Mouse (Mus musculus): ENCODE measurements around the gene Tdrd3. TPM values are rescaled to one million over a fixed set of nuclear protein-coding genes. Genes with fewer than 3 reads are reported as not detected.

The Tdrd3 gene
- polyA plus RNA-seq, 1 experiment: 24.0 TPM

DNA sequence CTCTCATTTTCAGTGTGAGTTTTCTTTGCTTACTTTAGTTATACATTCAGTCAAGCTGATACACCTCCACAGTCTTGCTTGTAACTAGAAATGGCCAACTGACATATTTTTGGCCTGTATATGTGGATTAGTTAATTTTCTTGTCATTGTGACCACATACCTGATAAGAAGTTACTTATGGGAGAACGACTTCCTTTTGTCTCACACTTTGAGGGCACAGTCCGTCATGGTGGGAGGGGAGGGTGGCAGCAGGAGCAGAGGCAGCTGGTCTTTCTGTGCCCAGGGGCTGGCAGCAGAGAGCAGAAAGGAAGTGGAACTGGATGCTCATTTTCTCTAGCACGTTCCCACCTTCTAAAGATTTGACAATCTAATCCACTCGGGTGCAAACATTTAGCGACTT lies 156.0 kb downstream of the Tdrd3 start:
- Histone ChIP-seq H3K27ac (ENCODE audit: insufficient read depth, low read length) (no peak overlapping the region), H3K4me3 (ENCODE audit: insufficient read depth, low read length) (no peak overlapping the region), H3K4me1 (ENCODE audit: control insufficient read depth, insufficient read depth, low read length) (no peaks in the 10 kb centered on the region)
- no peak for TF ChIP-seq CTCF (IDR thresholded peaks at IDR 0.05; ENCODE audit: extremely low read depth, insufficient read depth, low read length)
- TF ChIP-seq POLR2A (IDR thresholded peaks at IDR 0.05; ENCODE audit: extremely low read depth, insufficient read depth, low read length): no peak

GRCm38 (mm10) chr14:87582610-87583009 lies 166.2 kb downstream of the Tdrd3 start:
- TF ChIP-seq POLR2A (IDR thresholded peaks at IDR 0.05; ENCODE audit: extremely low read depth, insufficient read depth, low read length) (no peak), CTCF (IDR thresholded peaks at IDR 0.05; ENCODE audit: extremely low read depth, insufficient read depth, low read length) (no peak)
- no peak overlapping the region for H3K27ac ChIP-seq (ENCODE audit: insufficient read depth, low read length)
- H3K4me1 ChIP-seq (ENCODE audit: control insufficient read depth, insufficient read depth, low read length): peaks cover 2% of the 10 kb centered on the region; the same call in 1 of the 2 replicates
- no peak overlapping the region for H3K4me3 ChIP-seq (ENCODE audit: insufficient read depth, low read length)

Measured in cortical plate, adult 2 months (tissue).